Mouse (Mus musculus) limb, embryonic 13.5 days (tissue): ENCODE measurements around the gene Gm37240. TPM values are rescaled to one million over a fixed set of nuclear protein-coding genes. Genes with fewer than 3 reads are reported as not detected.
"Not testable (repeated sequence)": the region's sequence is repeated elsewhere in the genome, so short reads cannot be mapped to it uniquely, and the experiment has no call there.

Experiments
- ATAC-seq: fragments of 200-750 bp; cut with Nextera tagmentation; 2 replicates; pipeline ENCODE4 v1.8.0; 2017; ENCODE audit warnings: low read depth, moderate number of reproducible peaks, moderate TSS enrichment; ENCODE audit not compliant: low FRiP score
- H3K27ac ChIP-seq: fragments of 300-500 bp; sonication (generic); 2 replicates; pipeline ENCODE4 v1.5.1; 2015; ENCODE audit warnings: inconsistent platforms, mild to moderate bottlenecking, moderate library complexity
- H3K27me3 ChIP-seq: fragments of 300-500 bp; sonication (generic); 2 replicates; pipeline ENCODE4 v1.6.1; 2015; ENCODE audit warnings: mild to moderate bottlenecking, inconsistent platforms
- H3K36me3 ChIP-seq: fragments of 300-500 bp; sonication (generic); 2 replicates; pipeline ENCODE4 v1.6.1; 2015; ENCODE audit warnings: inconsistent platforms, mild to moderate bottlenecking, moderate library complexity
- H3K4me1 ChIP-seq: fragments of 300-500 bp; sonication (generic); 2 replicates; pipeline ENCODE4 v1.6.1; 2015; ENCODE audit warnings: inconsistent platforms
- H3K4me2 ChIP-seq: fragments of 300-500 bp; sonication (generic); replicated peaks from 2 replicates; pipeline ENCODE4 v1.6.1; 2015; ENCODE audit warnings: inconsistent platforms, mild to moderate bottlenecking, moderate library complexity
- H3K4me3 ChIP-seq: fragments of 300-500 bp; sonication (generic); 2 replicates; pipeline ENCODE4 v1.5.1; 2015; ENCODE audit warnings: moderate library complexity, mild to moderate bottlenecking, inconsistent platforms
- H3K9ac ChIP-seq: fragments of 300-500 bp; sonication (generic); 2 replicates; pipeline ENCODE4 v1.6.1; 2015; ENCODE audit warnings: mild to moderate bottlenecking, inconsistent platforms
- H3K9me3 ChIP-seq: fragments of 300-500 bp; sonication (generic); 2 replicates; pipeline ENCODE4 v1.6.1; 2016; ENCODE audit warnings: inconsistent platforms
- WGBS: fragments of 180-500 bp; shearing (Covaris S2); methylation state at CpG from one replicate; pipeline ENCODE4 v1.1.7; 2015; 5-methylcytosine and 5-hydroxymethylcytosine counted together
- polyA plus RNA-seq: library from polyadenylated mRNA; unstranded; fragments of >200 nt; fragmentation: Nextera tagmentation; extraction: Ambion mirVana; gene quantifications from 2 replicates; pipeline ENCODE4 v1.2.1, GENCODE M21; 2015

The Gm37240 gene
- polyA plus RNA-seq, 1 experiment from 2014 or later, result 6.1 TPM

DNA sequence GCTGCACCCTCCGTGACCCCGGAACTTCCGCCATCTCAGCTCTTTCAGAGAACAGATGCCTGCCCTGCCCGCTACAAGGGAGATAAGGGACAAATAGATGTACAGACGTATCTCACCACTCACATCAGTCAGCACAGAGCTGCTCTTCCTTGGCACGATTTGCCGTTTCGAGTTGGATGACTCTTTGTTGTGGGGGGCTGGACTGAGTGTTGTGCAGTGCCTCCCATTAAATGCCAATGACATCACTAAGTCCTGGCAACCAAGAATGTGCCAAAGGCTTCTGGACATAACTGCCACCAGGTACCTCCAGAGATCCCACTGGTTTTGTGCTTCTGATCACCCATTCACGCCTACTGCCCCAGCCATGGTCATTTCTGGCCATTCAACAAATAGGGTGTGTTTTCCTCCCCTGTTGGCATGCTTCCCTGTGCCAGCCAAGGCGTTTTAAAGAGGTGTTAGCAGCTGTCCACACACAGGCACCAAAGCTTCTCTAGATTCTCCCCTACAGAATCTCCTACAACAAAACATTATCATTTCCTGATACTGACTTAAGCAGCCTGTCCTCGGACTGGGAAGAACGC lies 1233.0 kb downstream of the Gm37240 start:
- ATAC-seq, result 0 out of 2 replicates have a peak, but pooled peaks have one; percentile 19
- H3K27me3 ChIP-seq, result 0 out of 2 replicates have a peak, but pooled peaks cover 10% of the 10 kb centered on the region
- H3K9me3 ChIP-seq, result peaks cover 4% of the 10 kb centered on the region; the same call in 1 of the 2 replicates
- H3K4me2 ChIP-seq, result peak overlapping the region; percentile 55
- peaks cover 16% of the 10 kb centered on the region; the same call in 1 of the 2 replicates for H3K4me1 ChIP-seq
- WGBS, result 32% methylated on average over 12 of the region's 12 CpGs
- H3K36me3 ChIP-seq, result no peaks in the 10 kb centered on the region
- H3K27ac ChIP-seq, result no peak overlapping the region
- H3K4me3 ChIP-seq, result peak overlapping the region; percentile 24
- no peak overlapping the region for H3K9ac ChIP-seq

GRCm38 (mm10) chr3:84653557-84654245 lies 1233.6 kb downstream of the Gm37240 start:
- peaks cover under 1% of the 10 kb centered on the region; the same call in 1 of the 2 replicates for H3K9me3 ChIP-seq
- no peak overlapping the region for H3K9ac ChIP-seq
- 0 out of 2 replicates have a peak, but pooled peaks cover 10% of the 10 kb centered on the region for H3K27me3 ChIP-seq
- 11% methylated on average over 14 of the region's 14 CpGs for WGBS
- H3K27ac ChIP-seq, result no peak overlapping the region
- peak overlapping the region; percentile 24 for H3K4me3 ChIP-seq
- ATAC-seq, result peak; percentile 36; the same call in 1 of the 2 replicates
- no peaks in the 10 kb centered on the region for H3K36me3 ChIP-seq
- peak overlapping the region; percentile 55 for H3K4me2 ChIP-seq
- H3K4me1 ChIP-seq, result peaks cover 16% of the 10 kb centered on the region; the same call in 1 of the 2 replicates

DNA sequence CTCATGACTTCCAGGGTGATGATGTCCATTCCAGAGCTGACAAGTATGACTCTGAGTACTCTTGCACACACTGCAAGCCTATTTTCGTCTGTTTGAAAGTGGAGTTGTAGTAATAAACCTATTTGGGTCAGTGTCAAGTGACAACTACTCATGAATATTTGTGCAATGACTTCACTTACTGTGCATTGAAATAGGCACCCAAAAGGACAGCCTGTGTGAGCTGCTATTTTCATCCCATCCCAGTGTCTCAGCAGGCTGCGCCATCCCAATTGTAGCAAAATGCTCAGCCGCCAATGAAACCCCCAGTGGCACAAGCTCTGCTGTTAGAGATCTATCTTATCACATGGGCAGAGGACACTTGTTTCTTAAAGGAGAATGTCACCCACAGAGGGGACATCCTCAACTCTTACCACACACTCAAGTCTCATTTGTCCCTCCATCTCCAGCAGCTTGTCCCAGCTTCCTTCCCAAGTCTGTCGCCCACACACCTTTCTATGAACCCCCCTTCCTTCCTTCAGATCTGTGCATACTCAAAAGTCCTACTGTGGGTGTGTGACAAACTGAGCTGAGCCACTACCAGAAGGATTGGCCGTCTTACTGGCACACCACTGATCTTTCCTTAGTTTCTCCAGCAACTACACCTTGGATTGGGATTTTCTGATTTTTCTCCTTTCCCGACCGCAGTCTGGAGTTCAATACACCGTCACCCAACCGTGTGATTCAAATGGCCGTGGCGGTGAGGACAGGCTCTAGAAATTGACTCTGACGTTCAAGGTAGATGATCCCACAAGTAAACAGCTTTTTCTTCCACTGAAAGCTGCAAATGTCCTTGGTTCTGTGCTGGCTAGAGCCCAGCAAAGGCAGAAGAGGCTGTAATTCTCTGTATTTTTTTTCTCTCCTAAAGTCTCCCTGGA lies 1234.4 kb downstream of the Gm37240 start:
- WGBS, result 77% methylated on average over 12 of the region's 12 CpGs
- no peaks in the 10 kb centered on the region for H3K9me3 ChIP-seq
- no peaks in the 10 kb centered on the region for H3K36me3 ChIP-seq
- H3K27ac ChIP-seq, result no peak overlapping the region
- peaks cover 16% of the 10 kb centered on the region; the same call in 1 of the 2 replicates for H3K4me1 ChIP-seq
- H3K27me3 ChIP-seq, result 0 out of 2 replicates have a peak, but pooled peaks cover 10% of the 10 kb centered on the region
- no peak overlapping the region; the same call in 1 of the 2 replicates for H3K4me3 ChIP-seq
- H3K9ac ChIP-seq, result no peak overlapping the region
- no peak for ATAC-seq
- H3K4me2 ChIP-seq, result peak overlapping the region; percentile 55

DNA sequence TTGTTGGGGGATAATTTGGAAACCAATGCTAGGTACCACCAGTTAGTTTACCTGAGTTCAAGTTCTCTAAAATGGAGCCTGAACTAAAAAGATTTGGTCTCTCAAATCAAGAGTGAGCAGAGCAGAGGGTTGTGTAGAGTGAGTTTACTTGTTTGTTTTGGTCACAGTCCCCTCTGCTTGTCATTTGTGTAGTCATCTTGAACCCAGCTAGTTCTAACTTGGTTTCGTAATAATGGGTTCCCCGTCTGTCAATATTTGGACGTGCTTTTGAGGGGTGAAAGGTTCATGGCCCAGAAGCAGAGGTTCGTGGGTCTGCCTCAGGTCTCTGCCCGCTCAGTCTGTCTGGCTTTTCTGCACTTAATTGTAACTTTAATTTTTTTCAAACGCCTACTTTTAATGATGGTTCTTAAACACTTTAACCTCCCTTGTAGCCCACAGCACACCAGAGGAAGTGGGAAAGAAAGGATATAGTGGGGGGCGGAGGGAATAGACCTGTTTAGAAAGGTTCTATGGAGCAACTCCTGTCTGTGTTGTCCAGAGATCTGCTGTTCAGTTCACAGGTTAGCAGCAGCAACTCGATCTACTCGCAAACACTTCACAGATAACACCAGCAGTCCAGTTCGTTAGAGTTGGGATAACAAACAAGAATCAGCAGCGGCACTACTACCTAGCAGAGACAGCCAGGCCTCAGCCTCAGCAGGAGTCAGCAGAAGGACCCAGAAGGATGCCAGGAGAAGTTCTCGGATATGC lies 1237.6 kb downstream of the Gm37240 start:
- H3K4me2 ChIP-seq, result no peak overlapping the region
- 79% methylated on average over 12 of the region's 12 CpGs for WGBS
- H3K36me3 ChIP-seq, result no peaks in the 10 kb centered on the region
- no peak for ATAC-seq
- 0 out of 2 replicates have a peak, but pooled peaks cover 4% of the 10 kb centered on the region for H3K27me3 ChIP-seq
- H3K9me3 ChIP-seq, result no peaks in the 10 kb centered on the region
- peaks cover 22% of the 10 kb centered on the region for H3K4me1 ChIP-seq
- H3K27ac ChIP-seq, result no peak overlapping the region
- no peak overlapping the region for H3K9ac ChIP-seq
- no peak overlapping the region for H3K4me3 ChIP-seq

DNA sequence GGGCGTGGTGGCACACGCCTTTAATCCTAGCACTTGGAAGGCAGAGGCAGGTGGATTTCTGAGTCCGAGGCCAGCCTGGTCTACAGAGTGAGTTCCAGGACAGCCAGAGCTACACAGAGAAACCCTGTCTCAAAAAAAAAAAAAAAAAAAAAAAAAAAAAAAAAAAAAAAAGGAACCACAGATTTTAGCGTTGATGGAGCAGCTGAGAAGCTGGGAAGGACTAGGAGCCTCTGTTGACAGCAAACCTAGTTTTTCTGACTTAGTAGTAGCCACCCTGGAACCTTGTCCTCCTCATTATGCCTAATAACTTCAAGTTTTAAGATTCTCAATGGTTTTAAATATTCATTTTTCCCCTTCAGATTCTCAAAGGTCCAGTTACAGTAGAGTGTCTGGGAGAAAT lies 1239.2 kb downstream of the Gm37240 start:
- not testable (repeated sequence) for H3K27ac ChIP-seq, H3K9me3 ChIP-seq, H3K4me3 ChIP-seq, H3K9ac ChIP-seq, H3K4me2 ChIP-seq, ATAC-seq, H3K36me3 ChIP-seq, H3K27me3 ChIP-seq
- H3K4me1 ChIP-seq, result peaks cover 12% of the 10 kb centered on the region; the same call in 1 of the 2 replicates
- 90% methylated on average over 4 of the region's 4 CpGs for WGBS

DNA sequence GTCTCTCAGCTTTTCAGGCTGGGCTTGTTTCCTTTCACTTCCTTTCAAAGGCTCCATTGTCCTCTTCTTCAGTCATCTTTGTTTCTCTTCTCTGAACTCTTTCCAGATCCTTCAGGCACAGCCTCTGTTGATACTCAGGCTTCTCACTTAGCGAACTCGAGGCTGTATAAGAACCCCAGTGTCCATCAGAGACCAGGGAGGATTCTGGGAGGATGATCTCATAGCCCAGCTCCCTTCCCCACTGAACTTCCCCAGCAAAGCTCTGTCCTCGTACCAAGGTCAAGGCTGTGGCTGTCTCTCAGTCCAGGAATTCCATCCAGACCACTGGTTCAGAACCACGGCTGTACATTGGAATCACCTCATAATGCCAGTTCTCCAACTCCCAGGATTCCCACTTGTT lies 1239.7 kb downstream of the Gm37240 start:
- Histone ChIP-seq H3K4me2 (no peak overlapping the region), H3K36me3 (no peaks in the 10 kb centered on the region), H3K9ac (no peak overlapping the region), H3K27me3 (no peaks in the 10 kb centered on the region), H3K4me1 (peaks cover 12% of the 10 kb centered on the region; the same call in 1 of the 2 replicates), H3K4me3 (no peak overlapping the region), H3K9me3 (no peaks in the 10 kb centered on the region), H3K27ac (no peak overlapping the region)
- 66% methylated on average over 4 of the region's 4 CpGs for WGBS
- ATAC-seq, result no peak

GRCm38 (mm10) chr3:84646331-84646845 lies 1240.9 kb downstream of the Gm37240 start:
- WGBS, result 79% methylated on average over 8 of the region's 8 CpGs
- ATAC-seq, result no peak

DNA sequence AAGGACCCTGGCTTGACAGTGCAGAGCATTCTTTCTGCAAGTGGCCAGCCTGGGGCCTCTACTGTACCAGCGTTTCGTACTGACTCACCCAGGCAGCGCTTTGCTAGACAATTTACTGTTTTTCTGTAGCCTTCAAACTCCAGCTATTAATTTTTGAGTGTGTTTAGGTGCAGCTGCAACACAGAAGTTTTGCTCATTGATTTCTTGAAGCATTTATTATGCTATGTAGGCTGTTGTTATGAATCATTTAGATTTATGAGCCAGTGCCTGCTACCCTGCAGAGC lies 1241.4 kb downstream of the Gm37240 start:
- 75% methylated on average over 3 of the region's 3 CpGs for WGBS
- ATAC-seq, result no peak
- Histone ChIP-seq H3K9ac (no peak overlapping the region), H3K4me2 (no peak overlapping the region), H3K27ac (no peak overlapping the region), H3K9me3 (no peaks in the 10 kb centered on the region), H3K4me3 (no peak overlapping the region), H3K4me1 (peaks cover 12% of the 10 kb centered on the region; the same call in 1 of the 2 replicates), H3K36me3 (no peaks in the 10 kb centered on the region), H3K27me3 (no peaks in the 10 kb centered on the region)

More at GRCm38 (mm10) chr3:84646331-84646845, 1240.9 kb downstream of the Gm37240 start:
- H3K4me1 ChIP-seq, result peaks cover 12% of the 10 kb centered on the region; the same call in 1 of the 2 replicates
- H3K36me3 ChIP-seq, result no peaks in the 10 kb centered on the region
- no peak overlapping the region for H3K9ac ChIP-seq
- no peak overlapping the region for H3K4me2 ChIP-seq
- H3K27me3 ChIP-seq, result no peaks in the 10 kb centered on the region
- H3K27ac ChIP-seq, result no peak overlapping the region
- H3K4me3 ChIP-seq, result no peak overlapping the region
- no peaks in the 10 kb centered on the region for H3K9me3 ChIP-seq

- Histone ChIP-seq H3K4me3 (no peak overlapping the region), H3K9me3 (no peaks in the 10 kb centered on the region), H3K27me3 (no peaks in the 10 kb centered on the region), H3K27ac (no peak overlapping the region), H3K9ac (no peak overlapping the region), H3K4me1 (peaks cover 12% of the 10 kb centered on the region; the same call in 1 of the 2 replicates), H3K36me3 (no peaks in the 10 kb centered on the region), H3K4me2 (no peak overlapping the region)
- 75% methylated on average over 9 of the region's 9 CpGs for WGBS
- ATAC-seq, result no peak
Observed at GRCm38 (mm10) chr3:84645156-84646006, 1241.9 kb downstream of the Gm37240 start.

DNA sequence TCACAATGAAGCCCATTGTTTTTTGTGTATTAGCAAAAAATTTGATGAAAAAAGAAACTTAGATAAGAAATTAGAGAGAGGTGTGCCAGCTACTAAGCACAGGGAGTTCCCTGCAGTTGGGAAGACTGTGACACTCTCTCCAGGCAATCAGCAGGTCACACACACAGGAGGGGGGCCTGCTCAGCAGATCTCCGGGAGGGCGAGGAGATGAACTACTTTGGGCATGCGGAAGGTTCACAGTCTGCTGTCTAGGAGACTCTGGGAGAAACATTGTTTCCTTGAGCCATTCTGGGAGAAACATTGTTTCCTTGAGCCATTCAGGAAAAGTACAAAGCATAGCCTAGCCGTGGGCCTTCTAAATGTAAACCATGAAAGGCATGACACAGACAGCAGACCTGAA lies 1244.4 kb downstream of the Gm37240 start:
- H3K4me1 ChIP-seq, result peaks cover 12% of the 10 kb centered on the region
- H3K4me2 ChIP-seq, result no peak overlapping the region
- no peaks in the 10 kb centered on the region for H3K36me3 ChIP-seq
- no peak overlapping the region for H3K4me3 ChIP-seq
- no peaks in the 10 kb centered on the region for H3K9me3 ChIP-seq
- 71% methylated on average over 4 of the region's 4 CpGs for WGBS
- no peaks in the 10 kb centered on the region for H3K27me3 ChIP-seq
- ATAC-seq, result no peak
- H3K9ac ChIP-seq, result no peak overlapping the region
- no peak overlapping the region for H3K27ac ChIP-seq
